Mouse (Mus musculus): ENCODE measurements around the gene Alad. TPM values are rescaled to one million over a fixed set of nuclear protein-coding genes. Genes with fewer than 3 reads are reported as not detected.

The Alad gene
- polyA plus RNA-seq, 1 experiment from 2014 or later, result 72.2 TPM

DNA sequence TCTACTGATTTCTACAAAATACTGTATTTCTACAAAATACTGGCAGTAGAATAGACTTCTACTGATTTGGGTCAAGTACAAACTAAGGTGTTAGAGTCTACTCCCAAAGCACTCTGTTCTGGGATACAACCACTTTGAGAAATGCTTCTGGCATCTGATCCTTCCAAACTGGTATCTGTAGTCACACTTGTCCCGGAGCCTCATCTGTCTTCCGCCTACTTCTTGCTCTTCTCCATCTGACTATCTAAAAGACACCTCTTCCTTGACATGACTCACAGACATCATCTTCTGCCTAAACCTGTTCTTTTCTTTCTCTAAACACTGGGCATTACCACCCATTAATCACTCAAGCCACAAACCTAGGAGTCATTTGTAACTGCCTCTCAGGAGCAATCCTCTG is 47.6 kb downstream of the Alad start:
- no peak overlapping the region for H3K4me3 ChIP-seq (ENCODE audit: low read length)
- ATAC-seq, result no peak
- H3K9ac ChIP-seq (ENCODE audit: low read depth, low read length), result no peak overlapping the region
- no peak overlapping the region for H3K27ac ChIP-seq (ENCODE audit: low read depth, low read length)
- WGBS, result 100% methylated on average over 2 of the region's 2 CpGs
- 0 out of 2 replicates have a peak, but pooled peaks cover 2% of the 10 kb centered on the region for H3K9me3 ChIP-seq (ENCODE audit: control insufficient read depth, low read length)
- H3K36me3 ChIP-seq (ENCODE audit: control insufficient read depth, insufficient read depth, low read length), result peaks cover 3% of the 10 kb centered on the region; the same call in 1 of the 2 replicates
- H3K27me3 ChIP-seq (replicated peaks; ENCODE audit: control insufficient read depth, insufficient read depth, low read length), result no peaks in the 10 kb centered on the region
- H3K4me1 ChIP-seq (ENCODE audit: control insufficient read depth, insufficient read depth, low read depth, low read length), result no peaks in the 10 kb centered on the region
- H3K4me2 ChIP-seq (ENCODE audit: low read length), result no peak overlapping the region

GRCm38 (mm10) chr4:62470598-62471051 is 49.1 kb downstream of the Alad start, which contains the start of gene Wdr31:
TSS of gene Wdr31 (minus strand) at chr4:62470896.
- H3K4me3 ChIP-seq (ENCODE audit: low read length), result peak within 1 kb of the TSS; percentile 75
- H3K4me2 ChIP-seq (ENCODE audit: low read length), result peak within 1 kb of the TSS; percentile 77
- H3K36me3 ChIP-seq (ENCODE audit: control insufficient read depth, insufficient read depth, low read length), result peaks cover 3% of the 10 kb centered on the region; the same call in 1 of the 2 replicates
- H3K9ac ChIP-seq (ENCODE audit: low read depth, low read length), result peak within 1 kb of the TSS; percentile 80
- no peaks in the 10 kb centered on the region for H3K4me1 ChIP-seq (ENCODE audit: control insufficient read depth, insufficient read depth, low read depth, low read length)
- WGBS, result under 1% methylated on average over 30 of the region's 30 CpGs
- no peaks in the 10 kb centered on the region for H3K27me3 ChIP-seq (replicated peaks; ENCODE audit: control insufficient read depth, insufficient read depth, low read length)
- ATAC-seq, result peak; percentile 96
- H3K9me3 ChIP-seq (ENCODE audit: control insufficient read depth, low read length), result 0 out of 2 replicates have a peak, but pooled peaks cover 2% of the 10 kb centered on the region
- H3K27ac ChIP-seq (ENCODE audit: low read depth, low read length), result peak within 1 kb of the TSS; percentile 73

- H3K4me1 ChIP-seq (ENCODE audit: control insufficient read depth, insufficient read depth, low read depth, low read length), result no peaks in the 10 kb centered on the region
- no peak for ATAC-seq
- H3K4me2 ChIP-seq (ENCODE audit: low read length), result no peak overlapping the region
- H3K36me3 ChIP-seq (ENCODE audit: control insufficient read depth, insufficient read depth, low read length), result peaks cover 3% of the 10 kb centered on the region; the same call in 1 of the 2 replicates
- H3K9me3 ChIP-seq (ENCODE audit: control insufficient read depth, low read length), result 0 out of 2 replicates have a peak, but pooled peaks cover 2% of the 10 kb centered on the region
- H3K4me3 ChIP-seq (ENCODE audit: low read length), result no peak overlapping the region
- no peak overlapping the region for H3K27ac ChIP-seq (ENCODE audit: low read depth, low read length)
- H3K9ac ChIP-seq (ENCODE audit: low read depth, low read length), result no peak overlapping the region
- H3K27me3 ChIP-seq (replicated peaks; ENCODE audit: control insufficient read depth, insufficient read depth, low read length), result no peaks in the 10 kb centered on the region
- WGBS, result 92% methylated on average over 1 of the region's 1 CpGs
Observed at GRCm38 (mm10) chr4:62468158-62468557, 51.6 kb downstream of the Alad start.

GRCm38 (mm10) chr4:62463124-62463523 is 56.6 kb downstream of the Alad start:
- no peak overlapping the region for H3K4me3 ChIP-seq (ENCODE audit: low read length)
- no peak overlapping the region for H3K27ac ChIP-seq (ENCODE audit: low read depth, low read length)
- no peak for ATAC-seq
- 92% methylated on average over 2 of the region's 2 CpGs for WGBS
- H3K9me3 ChIP-seq (ENCODE audit: control insufficient read depth, low read length), result no peaks in the 10 kb centered on the region
- no peaks in the 10 kb centered on the region for H3K27me3 ChIP-seq (replicated peaks; ENCODE audit: control insufficient read depth, insufficient read depth, low read length)
- no peak overlapping the region for H3K9ac ChIP-seq (ENCODE audit: low read depth, low read length)
- no peak overlapping the region for H3K4me2 ChIP-seq (ENCODE audit: low read length)
- peaks cover 3% of the 10 kb centered on the region for H3K36me3 ChIP-seq (ENCODE audit: control insufficient read depth, insufficient read depth, low read length)
- H3K4me1 ChIP-seq (ENCODE audit: control insufficient read depth, insufficient read depth, low read depth, low read length), result no peaks in the 10 kb centered on the region

DNA sequence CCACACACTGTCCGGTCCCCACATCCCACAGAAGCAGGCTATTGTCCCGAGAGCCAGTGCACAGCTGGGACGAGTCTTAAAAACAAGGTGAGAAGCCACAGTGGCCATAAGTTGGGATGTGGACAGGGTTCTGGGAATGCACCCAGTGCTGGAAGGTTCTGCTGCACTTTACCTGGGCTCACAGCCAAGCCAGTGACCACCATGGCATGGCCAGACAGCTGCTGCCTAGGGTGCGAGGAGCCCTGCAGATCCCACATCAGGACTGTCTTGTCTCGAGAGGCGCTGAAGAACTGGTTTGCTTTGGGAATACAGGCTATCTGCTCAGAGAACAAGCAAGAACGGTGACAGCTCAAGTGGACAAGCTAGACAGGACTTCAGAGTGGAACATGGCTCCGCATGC is 59.4 kb downstream of the Alad start:
- no peak overlapping the region for H3K9ac ChIP-seq (ENCODE audit: low read depth, low read length)
- no peak overlapping the region for H3K4me2 ChIP-seq (ENCODE audit: low read length)
- H3K27ac ChIP-seq (ENCODE audit: low read depth, low read length), result no peak overlapping the region
- no peaks in the 10 kb centered on the region for H3K27me3 ChIP-seq (replicated peaks; ENCODE audit: control insufficient read depth, insufficient read depth, low read length)
- H3K9me3 ChIP-seq (ENCODE audit: control insufficient read depth, low read length), result no peaks in the 10 kb centered on the region
- no peak overlapping the region for H3K4me3 ChIP-seq (ENCODE audit: low read length)
- peaks cover 3% of the 10 kb centered on the region for H3K36me3 ChIP-seq (ENCODE audit: control insufficient read depth, insufficient read depth, low read length)
- 92% methylated on average over 8 of the region's 8 CpGs for WGBS
- no peaks in the 10 kb centered on the region for H3K4me1 ChIP-seq (ENCODE audit: control insufficient read depth, insufficient read depth, low read depth, low read length)
- no peak for ATAC-seq

Other genes starting within 250 kb of the Alad start
- gene Fkbp15, start 159.4 kb downstream of the Alad start, polyA plus RNA-seq (2015; fragmentation: Nextera tagmentation; extraction: Ambion mirVana), result 22.9 and 24.6 TPM in 2 replicates
- gene Slc31a1, start 159.2 kb downstream of the Alad start, polyA plus RNA-seq (2015; fragmentation: Nextera tagmentation; extraction: Ambion mirVana), result 50.0 and 51.1 TPM in 2 replicates
- 71.0 and 72.2 TPM in 2 replicates for gene Cdc26, start 111.3 kb downstream of the Alad start, polyA plus RNA-seq (2015; fragmentation: Nextera tagmentation; extraction: Ambion mirVana)
- 12.4 and 15.8 TPM in 2 replicates for gene Prpf4, start 111.1 kb downstream of the Alad start, polyA plus RNA-seq (2015; fragmentation: Nextera tagmentation; extraction: Ambion mirVana)
- gene Rnf183, start 84.7 kb downstream of the Alad start, polyA plus RNA-seq (2015; fragmentation: Nextera tagmentation; extraction: Ambion mirVana), result 0.29 TPM in 1 of 2 replicates, not detected in the other
- 14.4 and 16.0 TPM in 2 replicates for gene Wdr31, start 49.0 kb downstream of the Alad start, polyA plus RNA-seq (2015; fragmentation: Nextera tagmentation; extraction: Ambion mirVana)
- 0.63 and 0.80 TPM in 2 replicates for gene Bspry, start 39.9 kb downstream of the Alad start, polyA plus RNA-seq (2015; fragmentation: Nextera tagmentation; extraction: Ambion mirVana)
- 11.2 and 11.5 TPM in 2 replicates for gene Hdhd3, start 16.5 kb downstream of the Alad start, polyA plus RNA-seq (2015; fragmentation: Nextera tagmentation; extraction: Ambion mirVana)
- 61.8 and 62.3 TPM in 2 replicates for gene Pole3, start 5.2 kb upstream of the Alad start, polyA plus RNA-seq (2015; fragmentation: Nextera tagmentation; extraction: Ambion mirVana)
- 0.53 and 0.71 TPM in 2 replicates for gene 4933430I17Rik, start 5.5 kb upstream of the Alad start, polyA plus RNA-seq (2015; fragmentation: Nextera tagmentation; extraction: Ambion mirVana)
- 58.1 and 64.6 TPM in 2 replicates for gene Rgs3, start 39.9 kb upstream of the Alad start, polyA plus RNA-seq (2015; fragmentation: Nextera tagmentation; extraction: Ambion mirVana)

All from hindbrain, embryonic 16.5 days (tissue).